Mouse (Mus musculus): ENCODE data around the gene Slc6a2. TPM values are rescaled to one million over a fixed set of nuclear protein-coding genes. Genes with fewer than 3 reads are reported as not detected.

Gene Slc6a2
- total and polyA plus RNA-seq, 2 experiments, result not detected

GRCm38 (mm10) chr8:92964556-92964955 is 4.7 kb downstream of the Slc6a2 start:
- DNase-seq (ENCODE audit: extremely low read depth, low read depth, low spot score), result no peak
- peaks cover 10% of the 10 kb centered on the region; the same call in 1 of the 2 replicates for H3K27me3 ChIP-seq (ENCODE audit: control insufficient read depth, insufficient read depth, low read length)

DNA sequence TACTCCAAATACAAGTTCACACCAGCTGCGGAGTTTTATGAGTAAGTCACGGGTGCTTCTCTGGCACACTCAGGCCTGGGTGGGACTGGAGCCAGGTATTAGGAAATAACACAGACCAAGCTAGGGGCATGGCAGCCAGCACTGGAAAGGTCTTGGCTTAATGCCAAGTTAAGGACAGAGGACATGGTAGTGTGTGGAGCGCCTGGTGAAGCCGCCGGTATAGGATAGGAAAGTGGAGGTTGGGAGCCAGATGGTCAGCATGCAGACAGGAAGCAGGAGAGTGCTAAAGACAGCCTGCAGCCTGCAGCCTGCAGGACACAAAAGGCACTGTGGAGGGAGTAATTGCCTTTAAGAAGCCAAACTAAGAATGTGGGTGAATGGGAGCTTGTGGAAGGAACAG is 13.1 kb downstream of the Slc6a2 start:
- DNase-seq (ENCODE audit: extremely low read depth, low read depth, low spot score), result peak; percentile 79
- H3K27ac ChIP-seq (replicated peaks; ENCODE audit: insufficient read depth, low read depth, low read length), result no peak overlapping the region
- H3K36me3 ChIP-seq (ENCODE audit: control insufficient read depth, insufficient read depth, low read length), result no peaks in the 10 kb centered on the region
- 9% methylated on average over 5 of the region's 5 CpGs for WGBS
- no peaks in the 10 kb centered on the region for H3K79me2 ChIP-seq (ENCODE audit: control insufficient read depth, insufficient read depth, low read length)
- no peak for TF ChIP-seq CTCF (IDR thresholded peaks at IDR 0.05; ENCODE audit: low read depth, low read length)
- TF ChIP-seq POLR2A (IDR thresholded peaks at IDR 0.05; ENCODE audit: extremely low read depth, insufficient read depth, low read length), result no peak
- H3K27me3 ChIP-seq (ENCODE audit: control insufficient read depth, insufficient read depth, low read length), result no peaks in the 10 kb centered on the region
- H3K4me1 ChIP-seq (ENCODE audit: control insufficient read depth, insufficient read depth, low read length), result no peaks in the 10 kb centered on the region
- H3K9ac ChIP-seq (ENCODE audit: low read depth, low read length), result no peak overlapping the region
- H3K4me3 ChIP-seq (ENCODE audit: insufficient read depth, low read depth, low read length), result no peak overlapping the region

More at GRCm38 (mm10) chr8:92964556-92964955, 4.7 kb downstream of the Slc6a2 start:
- Histone ChIP-seq H3K9ac (ENCODE audit: low read depth, low read length) (no peak overlapping the region), H3K79me2 (ENCODE audit: control insufficient read depth, insufficient read depth, low read length) (no peaks in the 10 kb centered on the region), H3K4me1 (ENCODE audit: control insufficient read depth, insufficient read depth, low read length) (no peaks in the 10 kb centered on the region), H3K4me3 (ENCODE audit: insufficient read depth, low read depth, low read length) (no peak overlapping the region), H3K27ac (replicated peaks; ENCODE audit: insufficient read depth, low read depth, low read length) (no peak overlapping the region), H3K36me3 (ENCODE audit: control insufficient read depth, insufficient read depth, low read length) (no peaks in the 10 kb centered on the region)
- 21% methylated on average over 2 of the region's 2 CpGs for WGBS
- TF ChIP-seq POLR2A (IDR thresholded peaks at IDR 0.05; ENCODE audit: extremely low read depth, insufficient read depth, low read length), result no peak
- TF ChIP-seq CTCF (IDR thresholded peaks at IDR 0.05; ENCODE audit: low read depth, low read length), result no peak

- 82% methylated on average over 5 of the region's 5 CpGs for WGBS
- Histone ChIP-seq H3K4me1 (ENCODE audit: control insufficient read depth, insufficient read depth, low read length) (no peaks in the 10 kb centered on the region), H3K36me3 (ENCODE audit: control insufficient read depth, insufficient read depth, low read length) (no peaks in the 10 kb centered on the region)
These were observed 16.8 kb downstream of the Slc6a2 start for GRCm38 (mm10) chr8:92976656-92977055.

GRCm38 (mm10) chr8:92982491-92982890 is 22.6 kb downstream of the Slc6a2 start:
- H3K27me3 ChIP-seq (ENCODE audit: control insufficient read depth, insufficient read depth, low read length), result no peaks in the 10 kb centered on the region
- no peaks in the 10 kb centered on the region for H3K36me3 ChIP-seq (ENCODE audit: control insufficient read depth, insufficient read depth, low read length)
- WGBS, result 77% methylated on average over 3 of the region's 3 CpGs
- H3K4me3 ChIP-seq (ENCODE audit: insufficient read depth, low read depth, low read length), result no peak overlapping the region
- H3K9ac ChIP-seq (ENCODE audit: low read depth, low read length), result no peak overlapping the region
- no peak overlapping the region for H3K27ac ChIP-seq (replicated peaks; ENCODE audit: insufficient read depth, low read depth, low read length)
- H3K79me2 ChIP-seq (ENCODE audit: control insufficient read depth, insufficient read depth, low read length), result no peaks in the 10 kb centered on the region
- no peak for TF ChIP-seq CTCF (IDR thresholded peaks at IDR 0.05; ENCODE audit: low read depth, low read length)
- TF ChIP-seq POLR2A (IDR thresholded peaks at IDR 0.05; ENCODE audit: extremely low read depth, insufficient read depth, low read length), result no peak
- no peaks in the 10 kb centered on the region for H3K4me1 ChIP-seq (ENCODE audit: control insufficient read depth, insufficient read depth, low read length)
- no peak for DNase-seq (ENCODE audit: extremely low read depth, low read depth, low spot score)

More at GRCm38 (mm10) chr8:92976656-92977055, 16.8 kb downstream of the Slc6a2 start:
- no peaks in the 10 kb centered on the region for H3K27me3 ChIP-seq (ENCODE audit: control insufficient read depth, insufficient read depth, low read length)
- no peak overlapping the region for H3K9ac ChIP-seq (ENCODE audit: low read depth, low read length)
- H3K4me3 ChIP-seq (ENCODE audit: insufficient read depth, low read depth, low read length), result no peak overlapping the region
- no peaks in the 10 kb centered on the region for H3K79me2 ChIP-seq (ENCODE audit: control insufficient read depth, insufficient read depth, low read length)
- TF ChIP-seq POLR2A (IDR thresholded peaks at IDR 0.05; ENCODE audit: extremely low read depth, insufficient read depth, low read length), result no peak
- no peak overlapping the region for H3K27ac ChIP-seq (replicated peaks; ENCODE audit: insufficient read depth, low read depth, low read length)
- DNase-seq (ENCODE audit: extremely low read depth, low read depth, low spot score), result no peak

DNA sequence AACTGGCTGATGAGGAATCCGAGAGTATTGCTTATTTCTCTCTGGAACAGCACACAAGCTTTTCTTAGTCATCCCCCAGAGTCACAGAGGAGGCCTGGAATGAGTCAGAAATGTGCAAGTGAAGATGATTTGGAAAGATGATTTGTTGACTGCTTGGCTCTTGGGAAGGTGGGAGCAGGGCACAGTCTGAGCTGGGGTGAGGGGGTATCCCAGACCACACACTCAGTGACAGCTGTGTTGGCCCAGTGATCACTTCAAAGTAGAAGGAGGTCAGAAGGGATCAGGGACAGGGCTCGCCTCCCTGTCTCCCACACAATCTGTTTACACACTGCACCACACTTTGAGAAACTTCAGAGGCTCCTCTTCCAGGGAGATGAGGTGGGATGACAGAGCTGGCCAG is 24.5 kb downstream of the Slc6a2 start:
- Histone ChIP-seq H3K27ac (replicated peaks; ENCODE audit: insufficient read depth, low read depth, low read length) (no peak overlapping the region), H3K4me1 (ENCODE audit: control insufficient read depth, insufficient read depth, low read length) (no peaks in the 10 kb centered on the region), H3K27me3 (ENCODE audit: control insufficient read depth, insufficient read depth, low read length) (no peaks in the 10 kb centered on the region), H3K36me3 (ENCODE audit: control insufficient read depth, insufficient read depth, low read length) (no peaks in the 10 kb centered on the region), H3K4me3 (ENCODE audit: insufficient read depth, low read depth, low read length) (no peak overlapping the region), H3K79me2 (ENCODE audit: control insufficient read depth, insufficient read depth, low read length) (no peaks in the 10 kb centered on the region), H3K9ac (ENCODE audit: low read depth, low read length) (no peak overlapping the region)
- no peak for DNase-seq (ENCODE audit: extremely low read depth, low read depth, low spot score)
- 43% methylated on average over 2 of the region's 2 CpGs for WGBS
- TF ChIP-seq CTCF (IDR thresholded peaks at IDR 0.05; ENCODE audit: low read depth, low read length), result no peak
- TF ChIP-seq POLR2A (IDR thresholded peaks at IDR 0.05; ENCODE audit: extremely low read depth, insufficient read depth, low read length), result no peak

DNA sequence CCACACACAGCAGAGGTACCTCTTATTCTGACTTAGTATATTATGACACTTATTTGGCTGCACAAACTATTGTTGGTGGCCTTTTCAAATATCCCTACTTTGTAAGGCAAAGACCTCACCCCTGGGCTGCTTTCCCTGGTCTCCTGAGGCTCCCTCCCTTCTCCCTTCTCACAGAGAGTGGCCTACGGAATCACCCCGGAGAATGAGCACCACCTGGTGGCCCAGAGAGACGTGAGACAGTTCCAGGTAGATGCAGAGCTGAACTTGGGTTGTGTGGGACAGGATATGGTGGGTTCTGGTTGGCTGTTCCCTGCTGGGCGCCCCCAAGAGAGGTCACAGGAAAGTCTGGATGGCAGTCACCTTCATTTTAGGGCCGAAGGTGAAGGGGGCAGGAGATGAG is 37.0 kb downstream of the Slc6a2 start:
- Histone ChIP-seq H3K27ac (replicated peaks; ENCODE audit: insufficient read depth, low read depth, low read length) (no peak overlapping the region), H3K4me1 (ENCODE audit: control insufficient read depth, insufficient read depth, low read length) (no peaks in the 10 kb centered on the region), H3K36me3 (ENCODE audit: control insufficient read depth, insufficient read depth, low read length) (no peaks in the 10 kb centered on the region), H3K79me2 (ENCODE audit: control insufficient read depth, insufficient read depth, low read length) (no peaks in the 10 kb centered on the region), H3K4me3 (ENCODE audit: insufficient read depth, low read depth, low read length) (no peak overlapping the region), H3K9ac (ENCODE audit: low read depth, low read length) (no peak overlapping the region), H3K27me3 (ENCODE audit: control insufficient read depth, insufficient read depth, low read length) (no peaks in the 10 kb centered on the region)
- 17% methylated on average over 5 of the region's 5 CpGs for WGBS
- TF ChIP-seq POLR2A (IDR thresholded peaks at IDR 0.05; ENCODE audit: extremely low read depth, insufficient read depth, low read length), result no peak
- peak; percentile 68 for TF ChIP-seq CTCF (IDR thresholded peaks at IDR 0.05; ENCODE audit: low read depth, low read length)
- DNase-seq (ENCODE audit: extremely low read depth, low read depth, low spot score), result peak; percentile 13

All from liver, adult 2 months (tissue).